Mouse (Mus musculus): ENCODE data around the gene Tnrc6b.
A peak's percentile ranks its signal among the peaks of the same experiment; 100 is the strongest.
"Not testable (repeated sequence)": the region's sequence is repeated elsewhere in the genome, so short reads cannot be mapped to it uniquely, and the experiment has no call there.

Gene Tnrc6b

DNA sequence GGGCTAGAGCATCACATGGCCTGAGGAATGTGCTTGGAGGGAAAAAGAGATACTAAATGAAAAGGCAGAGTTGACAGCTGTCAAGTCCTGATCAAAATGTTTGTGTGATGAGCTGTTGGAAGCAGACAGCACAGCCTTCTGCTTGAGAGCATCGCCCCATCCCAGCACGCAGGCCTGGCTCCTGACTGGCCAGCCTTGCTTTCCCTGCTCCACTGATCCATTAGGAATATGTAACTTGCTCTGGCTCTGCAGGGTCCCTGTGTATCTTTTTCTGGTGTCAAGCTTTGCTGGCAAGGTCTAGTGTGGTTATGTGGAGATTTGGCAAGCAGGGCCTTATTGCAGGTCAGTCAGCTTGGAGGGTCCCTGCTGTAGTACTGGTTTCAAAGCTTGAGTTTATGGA, 148.3 kb downstream of the Tnrc6b start:
- no peak for DNase-seq

DNA sequence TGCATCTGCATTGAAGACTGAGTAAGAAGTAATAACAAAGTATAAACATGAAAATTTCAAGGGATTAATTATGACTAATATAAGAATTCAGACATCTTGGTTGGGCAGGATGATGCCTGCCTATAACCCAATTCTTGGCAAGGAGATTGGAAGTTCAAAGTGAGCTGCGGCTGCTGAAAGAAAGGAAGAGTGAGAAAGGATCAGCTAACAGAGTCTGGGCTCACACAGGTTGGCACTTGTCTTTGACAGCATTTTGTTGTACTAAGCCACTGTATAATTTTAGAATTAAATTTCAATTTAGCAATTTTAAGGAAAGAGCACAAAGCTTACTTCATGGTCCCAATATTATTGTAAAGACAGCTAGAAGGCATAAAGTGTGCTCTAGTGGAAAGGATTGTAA, 150.2 kb downstream of the Tnrc6b start:
- DNase-seq, result no peak

DNA sequence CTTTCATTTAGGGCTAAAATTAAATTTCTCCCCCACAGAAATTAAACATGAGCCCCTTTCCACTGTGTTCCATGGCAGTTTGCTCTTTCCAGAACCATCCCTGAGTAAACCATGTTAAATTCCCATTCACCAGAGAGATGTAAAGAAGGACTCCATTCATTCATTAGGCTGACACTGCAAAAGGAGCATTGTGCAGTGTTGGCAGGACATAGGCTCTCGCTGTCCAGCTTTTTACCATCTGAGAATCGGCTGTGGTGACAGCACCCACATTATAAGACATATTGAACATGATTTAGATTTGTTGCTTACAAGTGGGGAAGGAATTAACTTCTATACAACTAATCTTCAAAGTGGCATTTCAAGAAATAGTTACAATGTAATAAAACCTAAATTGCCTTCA, 150.9 kb downstream of the Tnrc6b start:
- no peak for DNase-seq

DNA sequence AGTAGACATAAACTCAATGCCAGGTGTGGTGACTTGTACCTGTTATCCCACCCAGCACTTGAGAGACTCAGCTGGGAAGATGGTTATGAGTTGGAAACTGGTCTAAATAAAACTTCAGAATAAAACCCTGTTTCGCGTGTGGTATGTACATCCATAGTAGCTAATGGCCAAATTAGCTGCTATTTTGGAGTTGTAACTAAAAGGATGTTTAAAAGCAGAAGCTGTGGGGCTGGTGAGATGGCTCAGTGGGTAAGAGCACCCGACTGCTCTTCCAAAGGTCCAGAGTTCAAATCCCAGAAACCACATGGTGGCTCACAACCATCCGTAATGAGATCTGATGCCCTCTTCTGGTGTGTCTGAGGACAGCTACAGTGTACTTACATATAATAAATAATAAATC, 157.5 kb downstream of the Tnrc6b start:
- DNase-seq, result not testable (repeated sequence)

DNA sequence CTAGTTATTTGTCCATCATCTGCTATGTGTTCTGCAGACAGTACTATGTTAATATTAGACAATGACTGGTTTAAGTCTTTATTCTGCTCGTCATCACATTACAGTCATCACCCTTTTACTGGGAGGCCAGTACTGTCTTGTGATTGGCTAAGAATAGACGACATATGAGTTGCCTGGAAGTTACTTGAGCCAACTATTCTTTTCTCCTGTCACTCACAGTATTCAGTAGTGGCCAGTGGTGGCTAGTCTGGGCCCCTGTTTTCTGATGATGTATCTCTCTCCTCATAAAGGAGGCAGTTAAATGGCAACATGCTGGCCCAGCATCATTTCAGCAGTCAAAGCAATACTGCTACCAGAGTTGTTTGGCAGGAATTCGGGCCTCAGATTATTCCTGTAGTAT, 163.6 kb downstream of the Tnrc6b start:
- DNase-seq, result no peak

DNA sequence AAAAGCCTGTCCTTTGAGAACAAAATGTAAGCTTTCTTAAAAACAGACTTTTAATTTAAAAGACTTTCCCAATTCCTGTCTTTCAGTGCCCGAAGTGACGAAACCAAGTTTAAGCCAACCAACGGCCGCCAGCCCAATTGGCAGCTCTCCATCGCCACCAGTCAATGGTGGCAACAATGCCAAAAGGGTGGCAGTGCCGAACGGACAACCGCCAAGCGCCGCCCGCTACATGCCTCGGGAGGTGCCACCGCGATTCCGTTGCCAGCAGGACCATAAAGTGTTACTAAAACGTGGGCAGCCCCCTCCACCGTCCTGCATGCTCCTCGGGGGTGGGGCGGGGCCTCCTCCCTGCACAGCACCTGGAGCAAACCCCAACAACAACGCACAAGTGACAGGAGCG, 165.1 kb downstream of the Tnrc6b start:
- peak; percentile 24 for DNase-seq

DNA sequence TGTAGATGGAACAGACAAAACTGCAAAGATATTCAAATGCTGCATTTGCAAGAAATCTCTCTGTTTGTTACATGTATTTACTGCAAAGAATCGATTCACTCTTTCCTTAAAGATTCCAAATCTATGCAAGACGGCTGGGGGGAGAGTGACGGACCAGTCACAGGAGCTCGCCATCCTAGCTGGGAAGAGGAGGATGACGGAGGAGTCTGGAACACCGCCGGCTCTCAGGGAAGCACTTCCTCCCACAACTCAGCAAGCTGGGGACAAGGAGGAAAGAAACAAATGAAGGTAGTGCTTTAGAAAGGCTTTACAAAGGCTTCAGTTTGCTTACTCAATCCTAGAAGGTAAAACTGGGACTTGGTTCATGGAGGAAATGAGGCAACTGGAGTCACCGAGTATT, 173.0 kb downstream of the Tnrc6b start:
- no peak for DNase-seq

DNA sequence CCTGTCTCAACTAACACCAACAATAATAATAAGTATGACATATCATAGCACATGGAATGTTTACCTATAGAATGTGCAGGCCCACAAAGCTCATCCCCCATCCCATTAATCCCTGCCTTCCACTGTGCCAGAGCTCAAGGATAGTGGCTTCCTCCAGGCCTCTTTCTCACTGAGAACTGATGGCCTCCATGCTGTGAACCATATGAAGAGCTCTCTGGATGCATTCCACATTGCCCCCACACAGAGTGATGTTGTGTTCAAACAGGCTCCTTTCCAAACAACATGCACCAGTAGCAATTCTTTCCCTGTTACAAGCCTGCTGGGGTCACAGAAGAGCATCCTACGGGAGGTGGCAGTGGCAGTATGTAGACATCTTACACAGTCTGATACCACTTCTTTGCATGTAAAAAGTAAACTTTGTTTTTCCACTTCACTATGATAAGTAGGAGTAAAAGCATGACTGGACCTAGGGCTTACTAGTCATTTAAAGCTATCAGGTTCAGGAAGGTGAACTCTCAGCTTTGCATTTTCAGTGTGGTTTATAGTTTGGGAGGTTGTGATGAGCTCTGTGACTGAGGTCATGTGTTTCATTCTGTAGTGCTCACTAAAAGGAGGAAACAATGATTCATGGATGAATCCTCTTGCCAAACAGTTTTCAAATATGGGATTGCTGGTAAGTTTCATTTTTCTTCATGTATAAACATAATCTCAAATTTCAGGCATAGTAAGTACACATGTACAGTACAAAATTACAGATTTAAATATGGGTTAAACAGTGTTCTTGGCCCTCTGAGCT, 175.4 kb downstream of the Tnrc6b start:
- DNase-seq, result no peak

DNA sequence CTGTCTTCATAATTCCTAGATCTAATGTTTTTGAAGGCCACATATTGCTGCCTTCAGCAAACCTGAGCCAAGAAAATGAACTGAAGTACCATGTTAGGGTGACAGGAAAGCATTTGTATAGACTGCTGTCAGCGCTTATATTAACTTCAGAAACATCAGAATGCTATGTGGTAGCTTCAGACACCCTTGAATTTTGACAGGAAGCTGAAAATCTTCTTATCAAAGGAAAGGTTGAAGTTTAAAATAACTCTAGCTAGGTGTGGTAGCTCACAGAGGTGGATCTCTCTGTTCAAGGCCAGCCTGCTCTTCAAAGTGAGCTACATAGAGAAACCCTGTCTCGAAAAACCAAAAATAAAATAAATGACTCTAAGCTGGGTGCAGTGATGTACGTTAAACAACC, 181.2 kb downstream of the Tnrc6b start:
- no peak for DNase-seq

DNA sequence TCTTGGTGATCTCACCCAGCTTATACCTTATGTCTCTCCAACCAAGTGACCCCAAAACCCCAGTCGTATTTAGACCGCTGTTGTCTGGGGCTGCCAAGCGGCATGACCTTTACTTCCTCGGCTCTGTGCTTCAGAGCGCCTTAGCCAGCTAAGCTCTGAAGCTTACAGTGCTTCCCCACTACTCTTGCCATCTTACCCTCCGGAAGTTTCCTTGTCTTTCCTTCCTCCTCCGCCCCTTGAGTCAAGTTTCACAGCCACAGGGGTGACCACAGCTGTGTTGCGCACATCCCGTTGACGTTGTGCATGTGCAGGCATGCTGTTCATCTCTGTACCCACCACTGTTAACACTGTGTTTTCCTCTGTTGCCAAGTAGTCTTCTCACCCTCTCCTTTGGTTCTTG, 185.6 kb downstream of the Tnrc6b start:
- DNase-seq, result no peak

DNA sequence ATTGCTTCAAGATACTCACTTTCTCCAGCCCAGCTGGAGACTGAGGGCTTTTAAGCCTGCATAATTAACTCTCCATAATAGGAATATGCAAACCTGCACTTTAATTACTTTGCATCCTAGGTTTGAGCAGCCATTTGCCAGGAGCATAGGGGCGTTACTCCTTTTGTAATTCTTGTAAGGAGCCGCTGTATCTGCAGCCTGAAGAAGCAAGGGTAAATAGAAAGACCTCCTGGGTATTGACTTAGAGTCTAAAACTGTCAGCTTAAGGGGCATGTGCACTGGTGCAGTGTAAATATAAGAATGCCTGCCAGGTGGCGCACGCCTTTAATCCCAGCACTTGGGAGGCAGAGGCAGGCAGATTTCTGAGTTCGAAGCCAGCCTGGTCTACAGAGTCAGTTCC, 186.8 kb downstream of the Tnrc6b start:
- DNase-seq, result no peak

DNA sequence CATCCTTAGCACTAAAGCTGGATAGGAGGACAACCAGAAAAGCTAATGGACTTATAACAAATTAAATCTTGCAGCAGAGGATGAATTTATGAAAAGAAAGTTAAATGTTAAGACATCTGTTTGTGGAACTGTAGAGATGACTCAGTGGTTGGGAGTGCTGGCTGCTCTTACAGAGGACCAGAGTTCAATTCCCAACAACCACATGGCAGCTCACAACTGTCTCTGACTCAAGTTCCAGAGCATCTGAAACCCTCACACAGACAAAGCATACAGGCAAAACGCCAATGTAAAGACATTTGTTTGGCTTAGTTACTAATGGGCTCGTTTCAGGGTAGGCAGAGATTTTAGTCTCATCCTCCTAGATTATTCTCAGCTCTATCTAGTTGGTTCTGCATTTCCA, 188.7 kb downstream of the Tnrc6b start:
- DNase-seq, result no peak

DNA sequence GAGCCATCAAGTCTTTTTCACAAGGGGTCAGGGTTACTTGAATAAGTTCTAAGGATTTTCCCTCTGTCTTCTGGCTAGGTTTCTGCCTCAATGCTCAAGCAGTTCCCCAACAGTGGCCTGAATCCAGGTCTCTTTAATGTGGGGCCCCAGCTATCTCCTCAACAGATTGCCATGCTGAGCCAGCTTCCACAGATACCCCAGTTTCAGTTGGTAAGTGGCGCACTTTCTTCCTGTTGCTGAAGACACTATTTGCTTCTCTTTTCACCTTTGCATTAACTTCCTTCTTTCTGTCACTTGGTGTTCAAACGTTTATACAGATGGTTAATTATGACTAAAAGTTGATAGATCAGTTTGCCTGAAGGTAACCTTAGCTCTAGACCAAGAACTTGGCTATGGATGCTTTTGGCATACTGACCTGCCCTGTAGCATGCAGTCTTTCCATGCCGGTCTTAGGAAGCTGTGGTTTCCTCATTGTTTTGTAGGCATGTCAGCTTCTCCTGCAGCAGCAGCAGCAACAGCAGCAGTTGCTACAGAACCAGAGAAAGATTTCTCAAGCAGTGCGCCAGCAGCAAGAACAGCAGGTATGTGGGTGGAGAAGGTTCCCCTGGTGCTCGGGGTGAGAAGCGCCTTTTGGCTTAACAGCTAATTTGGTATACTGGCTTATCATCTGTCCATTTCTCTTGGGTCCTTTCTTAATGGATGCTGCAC, 190.8 kb downstream of the Tnrc6b start:
- DNase-seq, result no peak

DNA sequence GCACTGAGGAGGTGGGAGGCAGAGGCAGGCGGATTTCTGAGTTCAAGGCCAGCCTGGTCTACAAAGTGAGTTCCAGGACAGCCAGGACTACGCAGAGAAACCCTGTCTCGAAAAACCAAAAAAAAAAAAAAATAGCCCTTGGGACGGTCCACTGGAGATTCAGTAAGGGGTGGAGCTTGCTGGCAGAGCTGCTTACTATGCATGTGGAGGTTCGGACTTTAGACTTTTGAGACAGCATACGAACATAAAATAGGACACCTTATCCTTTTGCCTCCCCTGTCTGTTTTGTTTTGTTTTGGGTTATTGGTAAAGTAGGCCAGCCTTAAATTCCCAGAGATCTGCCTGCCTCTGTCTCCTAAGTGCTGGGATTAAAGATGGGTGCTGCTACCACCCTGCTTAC, 193.7 kb downstream of the Tnrc6b start:
- DNase-seq, result not testable (repeated sequence)

DNA sequence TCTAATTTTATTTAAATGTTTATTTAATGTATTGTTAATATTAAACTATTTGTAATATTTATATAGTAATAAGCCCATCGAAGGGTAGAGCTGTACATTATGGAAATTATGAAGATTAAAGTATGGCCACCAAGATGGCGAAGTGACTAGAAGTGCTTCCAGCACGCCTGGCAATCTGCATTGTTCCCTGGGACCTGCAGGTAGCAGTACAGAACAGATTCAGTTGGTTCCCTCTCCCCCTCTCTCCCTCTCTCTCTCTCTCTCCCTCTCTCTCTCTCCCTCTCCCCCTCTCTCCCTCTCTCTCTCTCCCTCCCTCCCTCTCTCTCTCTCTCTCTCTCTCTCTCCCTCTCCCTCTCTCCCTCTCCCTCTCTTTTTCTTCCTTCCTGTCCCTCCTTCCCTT, 199.1 kb downstream of the Tnrc6b start:
- DNase-seq, result no peak

DNA sequence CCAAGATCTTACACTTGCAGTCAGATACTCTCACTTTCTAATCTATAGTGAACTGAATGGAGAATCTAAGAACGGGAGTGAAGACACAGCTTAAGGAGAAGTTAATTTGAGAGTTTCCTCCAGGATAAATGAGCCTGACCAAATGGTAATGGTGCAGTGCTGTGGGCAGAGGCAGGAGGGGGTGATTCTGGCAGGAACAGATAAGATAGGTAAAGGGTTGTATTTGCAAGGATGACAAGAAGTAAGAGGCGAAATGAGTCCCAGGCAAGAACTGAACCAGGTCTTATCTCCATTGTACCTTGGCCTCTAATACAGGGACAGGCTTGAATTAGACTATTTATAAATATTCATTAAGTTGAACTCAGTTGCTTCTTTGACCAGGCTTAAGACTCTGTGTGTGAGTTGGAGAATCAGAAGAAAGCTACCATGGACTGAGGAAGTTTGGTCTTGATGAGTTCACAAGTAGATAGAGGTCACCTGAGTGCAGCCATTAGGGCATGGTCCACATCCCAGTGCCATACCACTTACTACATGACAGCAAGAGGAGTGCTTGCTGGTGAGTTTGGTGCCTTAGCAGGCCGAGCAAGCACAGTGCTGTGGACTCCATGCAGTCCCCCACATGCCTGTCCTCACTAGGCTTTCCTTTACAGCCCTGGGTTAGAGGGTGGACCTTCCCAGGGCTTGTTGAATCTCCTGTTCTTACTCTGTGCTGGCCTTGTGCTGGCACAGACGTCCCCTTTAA, 199.8 kb downstream of the Tnrc6b start:
- no peak for DNase-seq

DNA sequence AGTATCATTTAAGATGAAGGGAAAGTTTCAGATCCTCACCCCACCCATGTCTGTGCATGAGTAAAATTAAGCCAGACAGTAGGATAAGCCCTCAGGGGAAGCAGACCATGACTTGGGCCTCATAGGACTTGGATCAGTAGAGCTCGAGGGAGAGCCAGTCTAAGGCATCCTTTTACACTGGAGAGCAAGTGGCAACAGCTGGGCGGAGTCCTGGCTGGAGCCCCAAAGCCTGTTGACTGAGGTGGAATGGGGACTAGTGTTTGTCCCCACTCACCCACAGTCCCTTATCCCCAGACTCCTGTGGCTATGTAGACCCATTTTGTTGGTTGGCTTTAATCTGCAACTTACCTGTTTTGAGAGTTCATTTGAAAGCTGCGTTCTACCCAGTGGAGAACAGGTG, 201.1 kb downstream of the Tnrc6b start:
- DNase-seq, result no peak

DNA sequence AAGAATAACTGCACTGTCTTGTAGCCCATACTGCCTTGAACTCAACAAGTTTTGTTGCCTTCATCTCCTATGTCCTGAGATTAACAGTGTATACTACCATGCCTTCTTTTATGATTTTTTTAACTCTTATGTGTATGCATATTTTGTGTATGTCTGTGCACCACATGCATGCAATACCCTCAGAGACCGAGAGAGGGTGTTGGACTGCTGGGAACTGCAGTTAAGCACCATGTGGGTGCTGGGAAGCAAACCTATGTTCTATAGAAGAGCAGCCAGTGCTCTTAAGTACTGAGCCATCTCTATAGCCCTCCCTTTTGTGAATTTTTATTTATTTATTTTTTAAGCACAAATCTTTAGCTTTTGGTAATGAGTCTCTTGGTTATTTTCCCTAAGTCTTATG, 202.7 kb downstream of the Tnrc6b start:
- DNase-seq, result no peak

DNA sequence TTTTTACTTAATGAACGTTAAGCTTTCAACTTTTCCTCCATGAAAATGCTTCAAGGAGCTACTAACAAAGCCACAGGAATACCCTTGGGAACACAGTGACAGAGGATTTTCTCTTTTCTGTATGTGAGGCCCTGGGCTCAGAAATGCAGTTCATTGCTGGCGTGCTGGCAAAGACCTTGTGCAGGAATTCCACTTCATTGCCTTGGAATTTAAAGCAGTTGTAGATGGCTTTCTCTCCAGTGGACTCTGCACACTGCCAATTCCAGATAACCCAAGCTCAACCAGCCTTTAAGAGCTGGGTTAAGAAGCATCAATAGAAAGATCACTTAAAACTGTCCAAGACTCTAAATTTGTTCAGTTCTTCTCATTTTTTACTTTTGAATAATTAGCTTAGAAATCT, 204.7 kb downstream of the Tnrc6b start:
- peak; percentile 70 for DNase-seq

DNA sequence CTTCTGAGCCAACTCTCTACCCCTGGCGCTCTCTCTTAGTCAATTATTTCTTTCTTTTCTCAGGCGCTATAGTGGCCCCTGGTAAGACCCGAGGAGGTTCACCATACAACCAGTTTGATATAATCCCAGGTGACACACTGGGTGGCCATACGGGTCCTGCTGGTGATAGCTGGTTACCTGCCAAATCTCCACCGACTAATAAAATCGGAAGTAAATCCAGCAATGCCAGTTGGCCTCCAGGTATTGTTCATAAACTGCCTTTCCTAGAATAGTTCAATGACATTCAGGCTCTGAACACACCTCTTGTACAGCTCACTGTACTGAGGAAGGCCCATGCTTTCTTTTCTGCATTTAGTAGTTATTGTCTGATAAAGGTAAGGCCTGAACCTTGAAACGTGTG, 205.5 kb downstream of the Tnrc6b start:
- no peak for DNase-seq

DNA sequence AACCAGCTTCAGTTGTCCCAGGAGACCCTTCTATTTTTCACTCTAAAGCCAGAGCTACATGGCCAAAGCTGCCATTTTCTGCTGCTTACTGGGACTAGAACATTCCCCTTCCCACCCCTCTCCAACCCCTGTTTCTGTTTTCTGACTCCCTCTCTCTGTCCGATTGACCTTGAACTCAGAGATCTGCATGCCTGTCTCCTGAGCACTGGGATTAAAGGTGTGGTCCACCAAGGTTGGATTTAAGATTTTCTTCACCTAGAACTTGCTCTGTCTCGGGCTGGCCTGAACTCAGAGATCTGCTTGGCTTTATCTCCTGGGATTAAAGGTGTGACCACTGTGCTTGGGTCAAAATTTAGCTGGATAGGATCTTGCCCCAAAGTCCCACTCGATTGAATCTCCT, 209.2 kb downstream of the Tnrc6b start:
- no peak for DNase-seq

DNA sequence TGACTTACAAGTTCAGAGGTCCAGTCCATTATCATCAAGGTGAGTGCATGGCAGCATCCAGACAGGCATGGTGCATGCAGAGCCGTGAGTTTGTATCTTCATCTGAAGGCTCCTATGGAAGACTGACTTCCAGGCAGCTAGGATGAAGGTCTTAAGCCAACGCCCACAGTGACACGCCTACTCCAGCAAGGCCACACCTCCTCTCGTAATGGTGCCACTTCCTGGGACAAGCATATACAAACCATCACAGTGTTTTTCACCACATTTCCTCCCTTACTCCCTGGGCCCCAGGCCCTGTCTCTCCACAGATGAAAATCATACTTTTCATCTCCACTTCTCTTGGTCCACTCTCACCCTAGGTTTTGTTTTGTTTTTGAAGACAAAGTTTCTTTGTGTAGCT, 210.7 kb downstream of the Tnrc6b start:
- DNase-seq, result no peak

DNA sequence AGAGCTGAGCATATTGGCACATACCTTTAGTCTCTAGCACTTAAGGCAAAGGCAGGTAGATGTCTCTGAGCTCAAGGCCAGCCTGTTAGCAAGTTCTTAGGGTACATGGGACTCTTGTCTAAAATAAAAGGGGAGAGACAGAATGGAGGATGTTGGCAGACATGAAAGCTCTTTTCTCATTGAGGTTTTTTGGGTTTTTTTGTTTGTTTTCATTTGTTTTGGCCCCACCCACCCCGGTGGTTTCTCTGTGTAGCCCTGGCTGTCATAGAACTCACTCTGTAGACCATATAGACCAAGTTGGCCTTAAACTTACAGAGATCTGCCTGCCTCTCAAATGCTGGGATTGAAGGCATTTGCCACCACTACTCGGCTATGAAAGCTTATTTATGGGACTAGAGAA, 213.1 kb downstream of the Tnrc6b start:
- DNase-seq, result no peak

DNA sequence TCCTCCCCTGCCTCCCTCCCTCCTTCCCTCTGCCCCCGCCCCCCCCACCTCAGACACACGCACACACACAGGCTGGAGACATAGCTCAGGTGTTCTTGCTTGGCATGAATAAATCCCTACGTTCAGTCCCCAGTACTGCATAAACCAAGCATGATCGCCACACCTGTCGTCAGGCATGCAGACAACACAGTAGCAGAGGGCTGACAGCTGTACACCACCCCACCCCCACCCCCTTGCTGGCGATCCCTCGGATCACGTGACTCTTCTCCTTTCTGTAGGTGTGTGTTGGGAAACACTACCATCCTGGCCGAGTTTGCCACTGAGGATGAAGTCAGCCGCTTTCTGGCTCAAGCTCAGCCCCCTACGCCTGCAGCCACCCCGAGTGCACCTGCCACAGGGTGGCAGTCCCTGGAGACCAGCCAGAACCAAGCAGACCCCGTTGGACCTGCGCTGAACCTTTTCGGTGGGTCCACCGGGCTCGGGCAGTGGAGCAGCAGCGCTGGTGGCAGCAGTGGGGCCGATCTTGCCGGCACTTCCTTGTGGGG, 217.8 kb downstream of the Tnrc6b start:
- DNase-seq, result no peak

Measured in kidney, postnatal 14 days (tissue).